ENCODE assay signal across 9 mouse cellular contexts in genomic region chr15:101047194-101047555, GRCm38 (mm10). TPM values are rescaled to one million over a fixed set of nuclear protein-coding genes. Genes with fewer than 3 reads are reported as not detected.
DNase-seq lines count a peak whose midpoint lies in the region.
"Had no signal": no experiment of that assay in that cellular context is flagged by ENCODE, and none has a peak within 500 bp of the region (broad histone marks: within the 10 kb centered on the region; RNA-seq: fewer than 3 reads in every experiment).

TSS of gene Gm47841 (minus strand) at chr15:101047397.

- H3K27me3 ChIP-seq in embryonic facial prominence, embryonic 10.5 days (replicated peaks; ENCODE audit: low read depth, poor library complexity, severe bottlenecking) = peaks cover 95% of the 10 kb centered on the region
- H3K27me3 ChIP-seq in hindbrain, embryonic 10.5 days (ENCODE audit: insufficient read depth, poor library complexity, severe bottlenecking) = peaks cover 93% of the 10 kb centered on the region

- peak; percentile 51 for DNase-seq in adrenal gland, postnatal 14 days
- DNase-seq in adrenal gland, adult (ENCODE audit: inconsistent age in 2 of 2, low spot score in 1 of 2) = no peak
- DNase-seq in embryonic facial prominence, embryonic 10.5 days (ENCODE audit: low spot score) = no peak
- no peak for DNase-seq in hindbrain, embryonic 10.5 days (ENCODE audit: low spot score)
- DNase-seq in lung, postnatal 10 days = peak; percentile 66
- no peak for DNase-seq in adipocyte (ENCODE audit: low spot score)
- no peak for DNase-seq in spleen, adult 12 weeks (ENCODE audit: low spot score)
- DNase-seq in Muller cell, postnatal 12 days (ENCODE audit: inconsistent ontology term) = no peak

- no peaks in the 10 kb centered on the region for H3K9me3 ChIP-seq in embryonic facial prominence, embryonic 10.5 days
- no peaks in the 10 kb centered on the region for H3K9me3 ChIP-seq in hindbrain, embryonic 10.5 days

- peaks cover 27% of the 10 kb centered on the region for H3K36me3 ChIP-seq in embryonic facial prominence, embryonic 10.5 days (replicated peaks)
- H3K36me3 ChIP-seq in hindbrain, embryonic 10.5 days = peaks cover 22% of the 10 kb centered on the region

- WGBS in embryonic facial prominence, embryonic 10.5 days = 2% methylated on average over 23 of the region's 23 CpGs
- under 1% methylated on average over 22 of the region's 23 CpGs for WGBS in hindbrain, embryonic 10.5 days

- H3K27ac ChIP-seq in embryonic facial prominence, embryonic 10.5 days (replicated peaks) = peak within 1 kb of the TSS; percentile 81
- peak within 1 kb of the TSS; percentile 86 for H3K27ac ChIP-seq in hindbrain, embryonic 10.5 days

- peaks cover 60% of the 10 kb centered on the region for H3K4me1 ChIP-seq in embryonic facial prominence, embryonic 10.5 days
- H3K4me1 ChIP-seq in hindbrain, embryonic 10.5 days (replicated peaks) = peaks cover 68% of the 10 kb centered on the region

- peak within 1 kb of the TSS; percentile 68 for H3K4me3 ChIP-seq in embryonic facial prominence, embryonic 10.5 days
- H3K4me3 ChIP-seq in hindbrain, embryonic 10.5 days = peak within 1 kb of the TSS; percentile 64

RNA-seq across cellular contexts. Expression of gene Gm47841, which starts in this region (rescaled TPM):
- 0.49 TPM in 1 of 2 replicates, not detected in the other for total RNA-seq in adrenal gland, postnatal 14 days (2021)
- not detected in 2 replicates for polyA plus RNA-seq in embryonic facial prominence, embryonic 10.5 days (2016; fragmentation: Nextera tagmentation; extraction: Ambion mirVana)
- polyA plus RNA-seq in hindbrain, embryonic 10.5 days (2016; fragmentation: Nextera tagmentation; extraction: Ambion mirVana) = not detected in 2 replicates
- polyA plus RNA-seq: spleen, adult 2 months had no signal

Comparison
In these comparisons a context has a peak if more than half of its experiments do, and no peak if none do; other contexts are left out.
1. Peak in DNase-seq in adrenal gland, postnatal 14 days; RNA of the gene not detected or under 1 TPM.